Mouse (Mus musculus): Measurements from ENCODE around the gene Ttll3. TPM values are rescaled to one million over a fixed set of nuclear protein-coding genes. Genes with fewer than 3 reads are reported as not detected.

Gene Ttll3
- total and polyA plus RNA-seq, 3 experiments = 0.87 to 5.3 (median 4.4) TPM

DNA sequence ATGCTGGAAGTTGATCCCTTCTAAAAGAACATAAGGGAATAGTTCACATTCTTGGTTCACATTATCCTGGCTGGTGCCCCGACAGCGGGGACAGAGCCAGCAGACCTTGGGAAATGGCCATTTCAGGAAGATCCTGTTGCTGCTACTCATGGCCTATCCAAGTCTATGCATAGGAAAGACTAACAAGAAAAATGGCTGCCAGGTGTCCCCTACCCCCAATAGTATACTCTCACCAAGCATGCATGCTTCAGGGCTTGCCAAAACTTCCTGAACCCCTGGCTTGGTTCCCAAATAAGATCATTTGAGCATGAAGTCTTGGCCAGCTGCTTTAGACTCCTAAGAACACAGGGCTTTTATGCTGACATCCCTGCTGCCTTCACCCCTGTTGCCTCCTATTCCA lies 62.8 kb downstream of the Ttll3 start:
- Histone ChIP-seq H3K79me2 (replicated peaks; ENCODE audit: control insufficient read depth, extremely low read depth, insufficient read depth, poor library complexity, severe bottlenecking) (no peaks in the 10 kb centered on the region), H3K4me2 (ENCODE audit: insufficient read depth, low read depth, poor library complexity, severe bottlenecking) (no peak overlapping the region), H3K9ac (ENCODE audit: insufficient read depth, low read depth) (no peak overlapping the region), H3K27me3 (replicated peaks) (no peaks in the 10 kb centered on the region), H3K27ac (ENCODE audit: insufficient read depth, low read depth) (no peak overlapping the region), H3K4me1 (ENCODE audit: control insufficient read depth in 1 of 2, insufficient read depth in 2 of 2) (peaks cover 0 to 16% of the 10 kb centered on the region in 2 experiments; a peak in 2 of 4 replicates), H3K4me3 (replicated peaks in 1 of 3; ENCODE audit: low read depth in 2 of 3, low read length in 2 of 3, poor library complexity in 1 of 3) (no peak overlapping the region), H3K9me3 (replicated peaks; ENCODE audit: low read length) (no peaks in the 10 kb centered on the region), H3K36me3 (replicated peaks in 1 of 2; ENCODE audit: control insufficient read depth in 1 of 2, insufficient read depth in 1 of 2, low read length in 1 of 2) (peaks cover 15 to 27% of the 10 kb centered on the region in 2 experiments)
- dilution Hi-C loops (cut with MboI; ENCODE audit: extremely low pct_ligation_motif_present, extremely low pct_unique_long_range_greater_than_20kb, low sequenced_read_pairs) (no loop called here), in situ Hi-C loops (cut with MboI; ENCODE audit: low pct_ligation_motif_present, low pct_unique_long_range_greater_than_20kb, low sequenced_read_pairs) (no loop called here)
- TF ChIP-seq JUN (IDR thresholded peaks at IDR 0.05; ENCODE audit: insufficient read depth, low read depth, low read length) = no peak
- TF ChIP-seq POLR2AphosphoS2 (IDR thresholded peaks at IDR 0.05; ENCODE audit: low read depth, low read length) = no peak
- no peak for TF ChIP-seq SMC3 (IDR thresholded peaks at IDR 0.05; ENCODE audit: low read depth, low read length)
- TF ChIP-seq CHD2 (IDR thresholded peaks at IDR 0.05; ENCODE audit: low read length) = no peak
- TF ChIP-seq NRF1 (IDR thresholded peaks at IDR 0.05; ENCODE audit: low read depth, low read length) = no peak
- TF ChIP-seq PAX5 (IDR thresholded peaks at IDR 0.05; ENCODE audit: low read length) = no peak
- no peak for DNase-seq (ENCODE audit: extremely low read depth)

DNA sequence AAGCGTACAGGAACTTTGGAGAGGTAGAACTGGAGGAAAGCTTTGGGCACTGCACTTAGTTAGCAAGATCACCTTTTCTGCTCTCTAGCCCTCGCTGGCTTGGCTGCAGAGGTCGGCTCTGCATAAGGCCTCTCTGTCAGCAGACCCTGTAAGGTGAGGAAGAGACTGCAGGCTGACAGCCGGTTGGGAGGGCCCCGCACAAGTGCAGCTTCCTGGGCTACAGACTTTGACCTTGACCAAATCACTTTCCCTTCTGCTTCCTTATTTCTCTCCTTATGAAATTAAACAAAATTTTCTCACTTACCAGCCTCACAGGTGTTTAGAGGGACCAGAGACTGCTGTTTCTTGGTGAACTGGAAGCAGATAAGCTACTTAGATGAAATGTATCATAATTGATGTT lies 65.9 kb downstream of the Ttll3 start:
- no peaks in the 10 kb centered on the region for H3K79me2 ChIP-seq (replicated peaks; ENCODE audit: control insufficient read depth, extremely low read depth, insufficient read depth, poor library complexity, severe bottlenecking)
- no peaks in the 10 kb centered on the region for H3K36me3 ChIP-seq (replicated peaks in 1 of 2; ENCODE audit: control insufficient read depth in 1 of 2, insufficient read depth in 1 of 2, low read length in 1 of 2)
- H3K9ac ChIP-seq (ENCODE audit: insufficient read depth, low read depth) = no peak overlapping the region
- no peaks in the 10 kb centered on the region for H3K9me3 ChIP-seq (replicated peaks; ENCODE audit: low read length)
- dilution Hi-C loops (cut with MboI; ENCODE audit: extremely low pct_ligation_motif_present, extremely low pct_unique_long_range_greater_than_20kb, low sequenced_read_pairs) (no loop called here), in situ Hi-C loops (cut with MboI; ENCODE audit: low pct_ligation_motif_present, low pct_unique_long_range_greater_than_20kb, low sequenced_read_pairs) (no loop called here)
- DNase-seq (ENCODE audit: extremely low read depth) = no peak
- H3K27me3 ChIP-seq (replicated peaks) = peaks cover 11% of the 10 kb centered on the region
- no peak overlapping the region for H3K4me3 ChIP-seq (replicated peaks in 1 of 3; ENCODE audit: low read depth in 2 of 3, low read length in 2 of 3, poor library complexity in 1 of 3)
- peaks cover 0 to 10% of the 10 kb centered on the region in 2 experiments; a peak in 2 of 4 replicates for H3K4me1 ChIP-seq (ENCODE audit: control insufficient read depth in 1 of 2, insufficient read depth in 2 of 2)
- TF ChIP-seq MYC (IDR thresholded peaks at IDR 0.05; ENCODE audit: low read depth, low read length) (no peak), TBP (conservative IDR thresholded peaks at IDR 0.05; ENCODE audit: low read depth, low read length) (no peak), MAZ (IDR thresholded peaks at IDR 0.05; ENCODE audit: low read depth, low read length) (no peak), SMC3 (IDR thresholded peaks at IDR 0.05; ENCODE audit: low read depth, low read length) (no peak), SIN3A (IDR thresholded peaks at IDR 0.05; ENCODE audit: low read length) (no peak), TCF12 (IDR thresholded peaks at IDR 0.05; ENCODE audit: low read depth, low read length) (no peak), E2F4 (IDR thresholded peaks at IDR 0.05; ENCODE audit: insufficient replicate concordance, low read depth, low read length) (no peak), CHD2 (IDR thresholded peaks at IDR 0.05; ENCODE audit: low read length) (no peak), ZKSCAN1 (IDR thresholded peaks at IDR 0.05; ENCODE audit: borderline replicate concordance, low read depth, low read length) (no peak), KAT2A (IDR thresholded peaks at IDR 0.05; ENCODE audit: insufficient replicate concordance, low read length) (no peak), RCOR1 (conservative IDR thresholded peaks at IDR 0.05; ENCODE audit: low read depth, low read length) (no peak), IRF4 (IDR thresholded peaks at IDR 0.05; ENCODE audit: low read depth, low read length) (no peak), BHLHE40 (IDR thresholded peaks at IDR 0.05; ENCODE audit: low read depth, low read length) (no peak), EP300 (IDR thresholded peaks at IDR 0.05; ENCODE audit: low read length) (no peak)
- no peak overlapping the region for H3K27ac ChIP-seq (ENCODE audit: insufficient read depth, low read depth)
- no peak overlapping the region for H3K4me2 ChIP-seq (ENCODE audit: insufficient read depth, low read depth, poor library complexity, severe bottlenecking)

All from CH12.LX (cell line).